Mouse (Mus musculus): ENCODE measurements around the gene Fam214b.

Gene Fam214b

DNA sequence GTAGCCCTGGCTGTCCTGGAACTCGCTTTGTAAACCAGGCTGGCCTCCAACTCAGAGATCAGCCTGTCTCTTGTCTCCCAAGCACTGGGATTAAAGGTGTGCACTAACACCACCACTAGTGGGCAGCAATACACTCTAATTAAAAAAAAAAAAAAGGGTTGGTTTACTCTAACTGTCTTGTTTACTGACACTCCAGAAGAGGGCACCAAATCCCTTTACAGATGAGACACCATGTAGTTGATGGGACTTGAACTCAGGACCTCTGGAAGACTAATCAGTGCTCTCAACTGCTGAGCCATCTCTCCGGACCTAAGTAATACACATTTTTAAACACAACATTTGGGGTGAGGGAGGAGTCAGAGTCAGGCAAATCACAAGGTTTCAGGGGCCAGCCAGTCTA lies 40.3 kb downstream of the Fam214b start:
- no peak for DNase-seq

DNA sequence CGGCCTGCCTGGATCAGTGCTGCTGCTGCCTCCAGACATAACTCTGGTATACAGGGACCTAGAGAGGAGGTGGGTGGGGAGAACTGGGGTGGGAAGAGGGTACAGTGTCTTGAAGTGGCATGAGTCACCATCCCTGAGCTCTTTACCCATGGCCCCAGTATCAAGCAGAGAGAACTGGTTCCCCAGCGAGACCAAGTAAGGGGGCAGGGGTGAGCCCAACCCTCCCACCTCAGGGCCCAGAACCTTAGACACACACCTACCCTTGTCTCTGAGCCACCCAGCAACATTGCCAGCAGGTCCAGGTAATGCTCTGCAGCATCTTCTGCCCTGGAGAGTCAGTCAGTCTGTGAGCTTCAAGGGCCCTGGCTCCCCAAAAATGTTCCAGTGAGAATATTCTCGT lies 41.1 kb downstream of the Fam214b start:
- DNase-seq = no peak

DNA sequence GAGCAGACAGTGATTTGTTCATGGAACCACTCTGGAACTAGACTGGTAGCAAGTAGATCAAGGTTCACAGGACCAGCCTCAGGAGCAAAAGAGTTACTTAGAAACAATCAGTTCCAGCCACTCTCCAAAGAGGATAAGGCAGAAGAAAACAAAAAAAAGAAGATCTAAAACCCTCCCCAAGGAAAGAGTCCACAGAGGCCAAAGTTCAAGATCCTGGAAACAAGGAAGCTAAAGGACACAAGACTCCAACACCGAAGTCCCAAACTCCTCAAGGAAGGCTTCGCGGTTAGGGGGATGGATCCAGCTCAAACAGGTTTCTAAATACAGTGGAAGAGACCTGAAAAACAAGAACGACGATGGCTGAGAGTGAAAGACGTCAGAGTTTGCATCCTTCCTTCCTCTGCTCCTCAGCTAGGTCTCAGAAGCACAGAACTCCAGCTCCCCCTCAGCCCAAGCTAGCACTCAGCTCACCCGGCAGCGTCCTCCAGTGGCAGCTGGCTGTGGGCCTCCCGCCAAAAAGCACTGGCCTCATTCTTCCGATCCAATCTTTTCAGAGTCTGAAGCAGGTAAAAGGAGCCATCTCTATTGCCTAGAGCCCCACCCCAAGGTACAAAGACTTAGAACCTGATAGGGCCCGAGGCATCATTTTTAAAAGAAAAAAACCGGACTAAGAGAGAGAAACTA lies 43.1 kb downstream of the Fam214b start:
- no peak for DNase-seq

DNA sequence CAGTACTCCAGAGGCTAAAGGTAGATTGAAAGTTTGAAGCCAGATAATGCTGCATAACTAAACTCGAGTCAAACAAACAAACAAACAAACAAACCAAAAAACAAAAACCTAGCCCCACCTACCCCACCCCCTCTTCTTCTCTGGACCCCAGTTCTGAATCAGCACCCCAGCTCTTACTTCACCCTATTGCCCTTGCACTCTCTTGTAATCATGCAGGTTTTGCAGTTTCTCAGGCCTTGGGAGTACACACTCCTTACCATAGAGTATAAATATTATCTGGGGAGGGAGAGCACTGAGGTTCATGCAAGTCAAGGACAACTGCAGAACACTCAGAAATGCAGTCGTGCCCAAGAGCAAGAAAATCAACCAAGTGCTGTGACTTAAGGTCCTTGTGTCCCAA lies 44.7 kb downstream of the Fam214b start:
- no peak for DNase-seq

DNA sequence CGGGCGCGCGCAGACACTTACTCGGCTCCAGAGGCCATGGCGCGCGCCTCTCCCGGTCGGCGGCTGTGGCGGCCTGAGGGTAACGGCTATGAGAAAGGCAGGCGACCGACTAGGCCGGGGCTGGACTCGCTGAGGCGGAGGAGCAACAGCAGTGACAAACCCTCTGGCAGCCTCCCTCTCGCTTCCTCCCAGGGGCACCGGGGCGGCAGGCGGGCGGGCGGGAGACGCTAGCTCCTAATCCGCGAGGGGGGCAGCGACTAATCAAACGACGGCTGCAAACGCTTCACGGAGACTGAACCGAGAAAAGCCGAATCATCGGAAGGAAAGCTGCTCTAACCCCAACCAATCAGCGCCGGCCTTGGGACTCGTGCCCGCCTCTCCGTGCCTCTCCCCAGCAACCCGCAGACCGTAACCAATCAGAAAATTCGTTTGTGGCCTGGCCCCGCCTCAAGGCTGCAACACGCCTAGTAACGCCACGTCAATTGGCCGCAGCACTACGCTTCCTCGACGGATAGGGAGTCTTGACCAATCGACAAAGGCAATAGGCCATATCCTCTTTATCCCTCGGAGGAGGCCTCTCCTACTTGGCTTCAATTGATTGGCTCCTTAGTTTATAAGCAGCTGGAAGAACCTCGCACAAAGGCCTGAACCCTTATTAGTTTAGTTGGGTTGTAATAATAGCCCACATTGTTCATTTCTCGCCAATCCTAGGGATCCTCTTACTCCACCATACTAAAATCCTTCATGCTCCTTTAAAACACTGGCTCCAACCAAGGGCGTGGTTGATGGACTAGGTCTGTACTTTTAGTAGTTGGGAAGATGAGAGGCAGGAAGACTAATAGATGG lies 45.7 kb downstream of the Fam214b start, which contains the start of gene Vcp:
TSS of gene Vcp (minus strand) at position 367 of the 846 bp plus-strand sequence.
- DNase-seq = peak; percentile 98

DNA sequence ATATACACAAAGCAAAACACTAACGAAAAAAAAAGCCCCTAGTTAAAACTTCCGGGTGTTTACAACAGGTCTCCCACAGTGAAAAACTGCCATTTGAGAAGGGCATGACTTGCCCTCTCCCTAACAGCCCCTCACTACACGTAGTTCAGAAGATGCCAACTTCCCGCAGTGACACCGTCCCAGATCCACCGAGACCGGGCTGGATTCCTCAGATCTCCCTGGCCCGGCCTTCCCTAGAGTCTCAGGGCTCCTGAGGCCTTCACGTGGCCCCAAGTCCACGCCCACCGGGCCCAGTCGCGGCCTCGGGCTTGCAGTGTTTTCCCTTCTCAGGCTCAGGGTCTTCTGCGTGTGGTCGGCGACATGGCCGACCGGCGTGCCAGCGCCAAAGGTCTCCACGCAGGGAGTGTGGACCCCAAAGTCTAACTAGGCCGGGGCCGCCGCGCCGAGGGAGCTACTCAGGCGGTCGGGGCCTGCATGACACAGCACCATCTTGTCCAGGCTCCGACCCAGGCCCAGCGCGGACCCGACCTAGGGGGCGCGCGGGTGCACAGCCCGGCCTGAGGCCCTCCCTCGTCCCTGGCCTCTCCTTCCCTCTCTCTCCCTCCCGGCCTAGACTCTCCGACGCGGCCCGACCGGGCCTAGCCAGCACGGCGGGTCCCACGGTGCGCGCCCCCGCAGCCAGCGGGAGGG lies 46.4 kb downstream of the Fam214b start:
- peak; percentile 64 for DNase-seq

DNA sequence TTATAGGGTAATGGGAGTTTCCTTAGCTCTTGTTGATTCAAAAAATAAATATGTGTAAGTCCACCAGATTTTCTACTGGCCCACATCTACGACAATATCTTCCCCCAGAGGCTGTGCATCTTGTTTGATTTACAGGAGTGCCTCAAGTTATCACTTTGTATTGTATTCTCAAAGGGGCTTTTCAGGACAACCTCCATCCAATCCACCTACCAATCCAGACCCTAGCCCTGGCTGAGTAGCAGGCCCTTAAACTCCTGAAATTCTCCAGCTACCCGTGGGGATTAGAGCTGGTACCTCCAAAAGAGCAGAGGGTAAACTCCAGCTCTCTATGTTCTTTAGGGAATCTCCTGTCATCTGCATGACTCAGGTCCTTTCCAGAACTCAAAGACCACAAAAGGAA lies 48.0 kb downstream of the Fam214b start:
- no peak for DNase-seq

DNA sequence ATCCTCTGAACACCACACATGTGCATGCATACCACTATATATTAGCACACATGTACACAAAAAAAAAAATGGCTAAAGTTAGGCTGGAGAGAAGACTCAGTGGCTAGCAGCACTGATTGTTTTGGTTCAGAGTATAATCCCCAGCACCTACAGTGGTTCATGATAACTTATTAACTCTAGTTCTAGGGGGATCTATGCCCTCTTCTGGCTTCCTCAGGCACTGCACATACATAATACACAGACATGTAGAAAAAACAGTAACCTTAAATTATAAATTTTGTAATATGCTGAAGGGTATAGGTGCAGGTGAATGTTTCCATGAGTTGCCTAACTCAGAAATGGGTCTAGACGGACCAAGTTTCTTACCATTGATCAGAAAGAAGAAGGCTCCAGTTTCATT lies 57.7 kb downstream of the Fam214b start:
- no peak for DNase-seq

Data from right cerebral cortex, postnatal 4 days (tissue).